Mouse (Mus musculus): ENCODE results near the gene Glod4.

The Glod4 gene

DNA sequence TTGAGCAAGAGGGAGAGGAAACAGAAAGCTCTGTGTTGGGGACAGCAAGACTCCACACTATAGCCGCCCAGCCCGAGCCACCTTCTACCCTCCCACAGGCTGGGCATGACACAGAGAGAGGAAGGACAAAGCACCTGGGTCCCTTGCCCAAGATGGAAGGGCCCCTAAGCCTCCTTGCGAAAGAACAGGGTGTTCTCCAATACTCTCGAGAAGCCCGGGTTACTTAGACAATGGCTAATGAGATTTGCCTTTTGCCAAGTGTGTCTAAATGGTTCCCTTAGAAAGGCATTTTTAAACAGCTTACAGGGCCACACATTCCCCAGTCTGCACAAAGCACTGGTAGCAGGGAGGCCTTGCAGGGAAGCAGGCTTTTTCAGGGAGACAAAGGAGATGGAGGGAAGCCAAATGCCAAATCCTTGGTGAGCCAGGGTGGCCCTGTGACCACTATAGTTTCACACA is 24.5 kb upstream of the Glod4 start:
- POLR2A ChIA-PET = interaction anchor here in 3 of 4 experiments (0.7 to 2.3 kb wide), 12 partner anchors 8 to 125 kb away, joined by 3 to 10 read pairs (median 4); partner anchors contain the start of genes Glod4 (in 1 of the 3) and Mrm3 (in 1 of the 3)

GRCm38 (mm10) chr11:76267550-76267949 is 24.0 kb upstream of the Glod4 start:
- POLR2A ChIA-PET = interaction anchor here in 2 of 4 experiments (0.6 to 2.3 kb wide), 7 partner anchors 10 to 294 kb away, joined by 3 to 10 read pairs (median 5); partner anchors contain the start of genes Glod4 (in 1 of the 2) and Mrm3 (in 1 of the 2)

More for the DNA sequence above, 24.5 kb upstream of the Glod4 start:
- CTCF ChIA-PET = interaction anchor here in 1 of 4 experiments (0.6 kb wide), 2 partner anchors 74 to 138 kb away, joined by 3 read pairs; partner anchors contain the start of gene Timm22

DNA sequence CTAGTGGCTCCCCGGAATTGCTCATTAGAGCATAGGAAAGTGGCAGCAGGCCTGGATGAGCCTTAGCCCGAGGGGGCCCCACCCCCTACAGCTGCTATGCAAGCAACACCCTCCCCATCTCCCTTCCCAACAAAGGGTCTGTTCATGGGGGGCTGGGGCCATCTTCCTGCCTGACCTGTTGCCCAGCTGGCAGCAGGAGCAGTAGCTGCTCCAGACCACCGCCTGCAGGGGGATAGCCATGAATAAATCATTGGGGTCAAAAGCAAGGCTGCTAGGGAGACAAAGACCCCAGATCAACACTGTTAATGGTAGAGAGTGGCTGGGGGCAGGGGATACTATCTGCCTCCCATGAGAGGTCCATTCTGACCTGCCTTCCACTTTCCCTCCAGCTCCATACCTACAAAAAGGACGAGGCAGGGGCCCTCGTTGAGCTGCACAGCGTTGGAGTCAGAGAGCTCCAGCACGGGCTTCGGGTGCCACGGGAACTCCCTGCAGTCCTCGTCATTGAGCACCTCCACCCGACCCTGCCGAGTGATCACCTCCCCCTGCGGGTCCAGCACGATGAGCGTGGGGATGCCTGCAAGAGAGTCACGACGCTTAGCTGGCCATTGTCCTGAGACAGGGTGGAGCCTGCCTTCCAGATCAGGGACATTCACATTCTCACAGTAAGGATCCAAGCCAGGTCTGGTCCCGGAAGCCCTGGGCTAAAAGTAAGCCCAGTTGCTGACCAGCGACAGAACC is 19.3 kb upstream of the Glod4 start:
- POLR2A ChIA-PET = interaction anchor here (0.5 to 4.3 kb wide), 40 partner anchors 9 to 206 kb away, joined by 3 to 18 read pairs (median 4); partner anchors contain the start of genes Timm22 (in 2 of the 4) and Nxn (in 1 of the 4)
- CTCF ChIA-PET = interaction anchor here (0.6 to 5.0 kb wide), 15 partner anchors 9 to 461 kb away, joined by 3 to 21 read pairs (median 4); partner anchors contain the start of genes Timm22 (in 2 of the 4) and Nxn (in 1 of the 4)

More at GRCm38 (mm10) chr11:76267550-76267949, 24.0 kb upstream of the Glod4 start:
- CTCF ChIA-PET = interaction anchor here in 1 of 4 experiments (0.6 to 1.3 kb wide), 2 partner anchors 74 to 131 kb away, joined by 3 read pairs; partner anchors contain the start of gene Nxn

DNA sequence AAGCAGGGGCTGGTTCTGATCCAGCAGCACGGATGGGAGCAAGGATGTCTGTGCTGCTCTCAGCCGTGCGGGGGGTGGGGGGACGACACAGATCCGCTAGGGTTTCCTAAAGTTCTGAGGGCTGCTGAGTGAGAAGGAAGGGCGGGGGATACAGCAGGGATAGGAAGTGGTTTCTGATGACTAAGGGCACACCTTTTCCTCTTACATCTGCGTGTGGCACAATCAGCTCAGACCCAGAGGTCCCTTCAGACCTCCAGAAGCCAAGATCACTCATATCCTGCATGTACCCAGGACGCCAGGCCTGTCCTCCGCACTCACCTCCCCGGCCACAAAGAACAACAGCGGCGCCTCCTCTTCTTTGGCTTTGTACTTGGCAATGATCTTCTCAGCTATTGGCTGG is 17.7 kb upstream of the Glod4 start:
- CTCF ChIA-PET = interaction anchor here in 3 of 4 experiments (0.9 to 3.4 kb wide), 5 partner anchors 8 to 137 kb away, joined by 3 to 21 read pairs (median 3); partner anchors contain the start of genes Dbil5 (in 1 of the 3) and Gemin4 (in 1 of the 3)
- POLR2A ChIA-PET = interaction anchor here in 3 of 4 experiments (0.6 to 4.3 kb wide), 10 partner anchors 9 to 152 kb away, joined by 3 to 18 read pairs (median 6); partner anchors contain the start of gene Timm22 (in 1 of the 3)

- ChIA-PET POLR2A (interaction anchor here in 2 of 4 experiments (0.6 to 4.3 kb wide), 9 partner anchors 8 to 146 kb away, joined by 3 to 18 read pairs (median 4); partner anchors contain the start of gene Timm22 (in 1 of the 2)), CTCF (interaction anchor here in 1 of 4 experiments (1.0 kb wide), 1 partner anchor 138 kb away, joined by 3 read pairs; no protein-coding TSS in a partner anchor)
These were observed 16.9 kb upstream of the Glod4 start for GRCm38 (mm10) chr11:76260208-76261050.

DNA sequence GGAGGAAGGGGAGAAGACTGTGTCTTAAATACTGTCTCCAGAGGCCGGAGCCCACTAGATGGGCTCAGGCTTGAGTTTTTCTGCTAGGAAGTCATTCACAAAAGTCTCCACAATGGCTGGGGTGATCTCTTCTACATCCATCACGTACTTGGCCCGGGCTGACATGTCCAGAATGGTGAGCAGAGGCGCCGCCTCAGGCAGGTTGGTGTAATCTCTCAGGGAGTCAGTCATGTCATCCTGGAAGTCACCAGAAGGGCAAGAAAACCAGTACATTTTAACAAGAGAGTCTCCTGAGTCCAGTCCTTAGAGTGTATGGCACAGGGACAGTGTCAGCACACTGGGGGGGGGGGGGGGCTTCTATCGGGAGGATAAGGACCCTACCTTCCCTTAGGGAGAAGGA is 15.0 kb upstream of the Glod4 start:
- ChIA-PET CTCF (interaction anchor here in 1 of 4 experiments (1.0 to 2.2 kb wide), 2 partner anchors 128 to 152 kb away, joined by 3 to 8 read pairs; no protein-coding TSS in a partner anchor), POLR2A (no interaction called here)

- ChIA-PET CTCF (interaction anchor here in 3 of 4 experiments (1.0 to 2.7 kb wide), 7 partner anchors 130 to 153 kb away, joined by 3 to 8 read pairs (median 4); partner anchors contain the start of gene Timm22 (in 3 of the 3)), POLR2A (interaction anchor here in 2 of 4 experiments (0.5 to 1.7 kb wide), 5 partner anchors 9 to 381 kb away, joined by 3 to 6 read pairs (median 4); partner anchors contain the start of gene Timm22 (in 1 of the 2))
These were observed 13.9 kb upstream of the Glod4 start for GRCm38 (mm10) chr11:76257386-76257785.

DNA sequence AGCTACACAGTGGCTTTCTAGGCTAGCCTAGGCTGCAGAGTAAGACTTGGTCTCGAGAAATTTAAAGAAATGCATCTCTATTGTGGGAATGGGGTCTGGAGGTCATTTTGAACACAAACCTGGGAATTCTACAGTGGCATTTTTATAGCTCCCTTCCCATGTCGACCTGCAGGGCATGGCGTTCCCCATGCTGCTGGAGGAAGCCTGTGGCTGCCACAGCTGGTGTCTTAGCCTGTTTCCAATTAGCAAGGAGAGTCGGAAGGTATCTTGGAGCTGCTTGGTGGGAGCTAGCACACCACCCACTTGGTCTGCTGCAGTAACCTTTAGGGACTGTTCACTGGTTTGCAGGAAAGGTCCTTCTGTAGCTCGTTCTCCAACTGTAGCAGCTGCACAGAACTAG is 12.6 kb upstream of the Glod4 start:
- POLR2A ChIA-PET = interaction anchor here in 1 of 4 experiments (0.5 to 1.5 kb wide), 7 partner anchors 10 to 150 kb away, joined by 3 to 5 read pairs (median 3); partner anchors contain the start of gene Timm22
- CTCF ChIA-PET = interaction anchor here (0.5 to 2.7 kb wide), 13 partner anchors 14 to 154 kb away, joined by 3 to 11 read pairs (median 3); partner anchors contain the start of genes Timm22 (in 2 of the 4), Dbil5 (in 1 of the 4) and Gemin4 (in 1 of the 4)

DNA sequence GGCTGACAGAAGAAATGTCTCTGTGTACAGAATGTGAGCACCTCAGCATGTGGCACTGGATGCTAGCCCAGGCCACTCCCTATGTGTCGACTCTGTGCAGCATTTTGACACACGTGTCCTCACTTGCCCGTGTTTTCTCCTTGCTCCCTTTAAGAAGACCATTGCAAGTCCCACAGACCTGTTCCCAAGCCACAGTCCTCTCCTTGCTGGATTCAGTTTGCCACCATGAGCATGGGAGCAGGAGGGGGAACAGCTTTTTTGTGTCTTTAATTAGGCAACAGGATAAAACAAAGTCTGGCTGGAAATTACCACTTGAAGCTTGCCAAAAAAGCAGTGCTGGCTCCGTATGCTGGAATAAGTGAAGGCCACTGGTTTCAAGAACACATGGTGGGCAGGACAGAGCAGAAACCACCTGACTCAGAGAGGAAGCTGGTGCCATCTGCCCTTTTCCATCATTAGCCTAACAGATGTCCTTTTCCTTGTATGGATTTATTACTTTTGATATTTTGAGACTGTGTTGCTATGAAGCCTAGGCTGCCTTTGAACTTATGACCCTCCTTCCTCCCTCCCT is 12.0 kb upstream of the Glod4 start:
- ChIA-PET POLR2A (interaction anchor here in 1 of 4 experiments (0.5 to 1.5 kb wide), 5 partner anchors 11 to 151 kb away, joined by 3 to 5 read pairs (median 4); partner anchors contain the start of gene Timm22), CTCF (interaction anchor here (0.5 to 2.7 kb wide), 10 partner anchors 17 to 155 kb away, joined by 3 to 11 read pairs (median 4); partner anchors contain the start of genes Dbil5 (in 1 of the 4), Gemin4 (in 1 of the 4) and Timm22 (in 1 of the 4))

DNA sequence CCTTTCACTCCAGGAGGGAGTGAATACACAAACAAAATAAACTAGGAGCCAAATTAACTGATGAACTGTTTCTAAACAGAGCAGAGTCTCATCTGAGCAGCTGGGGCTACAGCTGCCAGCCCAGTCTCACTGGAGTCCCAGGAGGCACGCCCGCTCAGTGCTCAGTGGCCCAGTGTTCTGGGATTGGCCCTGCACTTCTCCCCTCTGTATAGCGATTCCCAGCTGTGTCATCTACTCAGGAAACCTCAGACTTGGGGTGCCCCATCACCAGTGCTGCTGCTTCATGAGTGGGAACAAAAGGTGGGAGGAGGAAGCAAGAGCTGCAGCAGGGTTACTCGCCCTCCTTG is 10.4 kb upstream of the Glod4 start:
- CTCF ChIA-PET = interaction anchor here (0.6 to 3.4 kb wide), 53 partner anchors 9 to 202 kb away, joined by 3 to 51 read pairs (median 5); partner anchors contain the start of genes Timm22 (in 4 of the 4), Nxn (in 3 of the 4), Glod4 (in 2 of the 4) and Mrm3 (in 2 of the 4)
- POLR2A ChIA-PET = interaction anchor here (0.5 to 3.2 kb wide), 27 partner anchors 9 to 154 kb away, joined by 3 to 19 read pairs (median 5); partner anchors contain the start of genes Timm22 (in 4 of the 4), Nxn (in 3 of the 4), Glod4 (in 2 of the 4) and Mrm3 (in 2 of the 4)

GRCm38 (mm10) chr11:76253145-76253917 is 9.8 kb upstream of the Glod4 start:
- CTCF ChIA-PET = interaction anchor here (0.5 to 3.4 kb wide), 63 partner anchors 9 to 514 kb away, joined by 3 to 51 read pairs (median 5); partner anchors contain the start of genes Timm22 (in 4 of the 4), Nxn (in 3 of the 4), Glod4 (in 2 of the 4) and Mrm3 (in 2 of the 4)
- POLR2A ChIA-PET = interaction anchor here (0.5 to 3.2 kb wide), 31 partner anchors 8 to 1728 kb away, joined by 3 to 19 read pairs (median 4); partner anchors contain the start of genes Timm22 (in 4 of the 4), Nxn (in 3 of the 4), Glod4 (in 2 of the 4) and Mrm3 (in 2 of the 4)

DNA sequence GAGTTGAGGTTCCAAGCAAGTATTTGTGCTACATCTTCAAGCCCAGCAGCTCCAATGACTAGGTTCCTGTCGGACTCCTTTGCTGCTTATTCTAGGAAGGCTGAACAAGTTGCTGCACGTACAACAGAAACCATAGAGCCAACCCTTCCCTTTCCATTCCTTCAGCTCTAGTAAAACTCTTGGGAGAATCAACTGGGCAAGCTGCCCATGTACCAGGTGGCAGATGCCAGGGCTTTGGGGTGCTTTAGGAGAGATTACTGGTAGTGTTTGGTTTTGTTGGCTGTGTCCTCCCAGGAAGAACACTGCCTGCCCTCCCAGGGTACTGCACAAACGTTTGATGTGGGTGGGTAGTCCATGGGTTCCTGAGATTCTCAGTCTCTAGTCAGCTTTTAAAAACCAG is 8.5 kb upstream of the Glod4 start:
- ChIA-PET CTCF (interaction anchor here in 3 of 4 experiments (0.5 to 3.4 kb wide), 6 partner anchors 11 to 193 kb away, joined by 3 to 51 read pairs (median 11); no protein-coding TSS in a partner anchor), POLR2A (interaction anchor here in 3 of 4 experiments (0.8 to 3.2 kb wide), 8 partner anchors 8 to 156 kb away, joined by 3 to 19 read pairs (median 8); partner anchors contain the start of genes Timm22 (in 2 of the 3), Glod4 (in 1 of the 3) and Mrm3 (in 1 of the 3))

- POLR2A ChIA-PET = no interaction called here
- CTCF ChIA-PET = interaction anchor here in 3 of 4 experiments (0.5 to 2.2 kb wide), 10 partner anchors 17 to 207 kb away, joined by 3 to 9 read pairs (median 4); partner anchors contain the start of genes Nxn (in 2 of the 3) and Timm22 (in 1 of the 3)
These were observed 3.7 kb upstream of the Glod4 start for GRCm38 (mm10) chr11:76247239-76247638.

- ChIA-PET POLR2A (interaction anchor here in 1 of 4 experiments (0.9 to 1.4 kb wide), 2 partner anchors 38 to 161 kb away, joined by 3 to 5 read pairs; partner anchors contain the start of gene Timm22), CTCF (interaction anchor here in 2 of 4 experiments (0.7 to 2.2 kb wide), 6 partner anchors 29 to 164 kb away, joined by 3 to 6 read pairs (median 3); partner anchors contain the start of genes Nxn (in 2 of the 2), Dbil5 (in 1 of the 2), Gemin4 (in 1 of the 2) and Timm22 (in 1 of the 2))
These were observed 2.9 kb upstream of the Glod4 start for GRCm38 (mm10) chr11:76246439-76246838.

Measured in embryonic stem cell, embryonic (primary cell).